Mouse (Mus musculus): ENCODE results near the gene Caly.

DNA sequence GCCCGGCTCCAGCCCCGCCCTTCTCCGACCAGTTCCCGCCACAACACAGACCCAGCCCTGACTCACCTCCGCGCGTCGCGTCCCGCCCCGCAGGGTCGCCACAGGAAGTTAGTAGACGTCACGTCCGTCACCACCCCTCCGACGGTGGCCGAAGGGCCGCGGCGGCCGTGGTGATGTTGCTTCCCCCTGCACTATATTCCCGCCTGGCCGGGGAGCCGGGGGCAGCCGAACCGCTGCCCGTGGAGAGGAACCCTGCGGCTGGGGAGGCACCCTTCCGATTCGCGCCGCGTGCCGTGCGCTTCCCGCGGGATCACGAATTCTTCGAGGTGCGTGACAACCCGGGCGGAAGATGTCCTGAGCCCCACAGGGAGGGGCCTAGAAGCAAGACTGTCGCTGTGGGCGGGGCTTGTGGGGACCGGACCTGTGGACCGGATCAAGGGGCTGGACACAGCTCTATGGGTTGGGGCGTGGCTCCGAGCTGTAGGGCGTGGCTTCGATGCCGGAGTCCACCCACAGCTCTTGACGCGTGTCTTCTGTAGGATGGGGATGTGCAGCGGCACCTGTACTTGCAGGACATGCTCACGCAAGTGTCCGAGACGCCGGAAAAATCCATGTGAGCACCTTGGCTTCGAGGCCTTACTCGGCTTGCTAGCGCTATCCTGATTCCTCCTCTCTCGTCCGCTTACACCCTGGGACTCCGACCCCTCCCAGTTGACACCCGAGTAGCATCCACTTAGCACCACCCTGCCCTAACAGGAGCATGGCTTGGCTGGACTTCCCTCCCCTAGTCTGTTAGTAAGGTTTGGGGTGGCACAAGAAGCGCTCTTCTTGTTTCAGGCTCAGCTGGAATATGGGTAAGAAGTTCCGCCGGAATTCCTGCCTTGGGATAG is 45.8 kb downstream of the Caly start, which contains the start of the genes Zfp511 and Tubgcp2:
- TF ChIP-seq CTCF (IDR thresholded peaks at IDR 0.05; ENCODE audit: extremely low read depth, insufficient read depth, insufficient read length, insufficient replicate concordance): no peak
- no peak; the same call in none of the 2 replicates for TF ChIP-seq POLR2A (IDR thresholded peaks at IDR 0.05; ENCODE audit: low read depth, low read length)

All from spleen, adult 2 months (tissue).